Mouse (Mus musculus) lung, postnatal 10 days (tissue): ENCODE data around the gene Tctex1d1.

Experiments
- DNase-seq: peaks from one replicate; pipeline ENCODE4 v3.0.0; 2021

Tctex1d1 gene

GRCm38 (mm10) chr4:102989391-102989790 is 11.0 kb downstream of the Tctex1d1 start:
- DNase-seq, result no peak

- no peak for DNase-seq
These were observed 11.6 kb downstream of the Tctex1d1 start for GRCm38 (mm10) chr4:102990016-102990415.

GRCm38 (mm10) chr4:102990595-102991340 is 12.4 kb downstream of the Tctex1d1 start:
- DNase-seq, result no peak

- DNase-seq, result no peak
These were observed 13.3 kb downstream of the Tctex1d1 start for GRCm38 (mm10) chr4:102991685-102992084.

- no peak for DNase-seq
These were observed 26.3 kb downstream of the Tctex1d1 start for GRCm38 (mm10) chr4:103004681-103005080.

GRCm38 (mm10) chr4:103005190-103005945 is 27.0 kb downstream of the Tctex1d1 start:
- no peak for DNase-seq

GRCm38 (mm10) chr4:103006266-103006665 is 27.9 kb downstream of the Tctex1d1 start:
- DNase-seq, result no peak

GRCm38 (mm10) chr4:103006943-103007418 is 28.6 kb downstream of the Tctex1d1 start:
- DNase-seq, result no peak

GRCm38 (mm10) chr4:103010734-103011133 is 32.3 kb downstream of the Tctex1d1 start:
- DNase-seq, result no peak

- no peak for DNase-seq
These were observed 33.4 kb downstream of the Tctex1d1 start for GRCm38 (mm10) chr4:103011823-103012222.

- DNase-seq, result no peak
These were observed 35.1 kb downstream of the Tctex1d1 start for GRCm38 (mm10) chr4:103013490-103013889.

GRCm38 (mm10) chr4:103026621-103027020 is 48.2 kb downstream of the Tctex1d1 start, which contains the start of gene Insl5:
Insl5 (minus strand) TSS chr4:103026842.
- DNase-seq, result no peak

- DNase-seq, result no peak
These were observed 49.3 kb downstream of the Tctex1d1 start for GRCm38 (mm10) chr4:103027745-103028144.

GRCm38 (mm10) chr4:103028177-103029088 is 50.0 kb downstream of the Tctex1d1 start:
- no peak for DNase-seq

- DNase-seq, result no peak
These were observed 60.9 kb downstream of the Tctex1d1 start for GRCm38 (mm10) chr4:103039103-103039837.

- no peak for DNase-seq
These were observed 61.4 kb downstream of the Tctex1d1 start for GRCm38 (mm10) chr4:103039838-103040191.

GRCm38 (mm10) chr4:103042997-103043396 is 64.6 kb downstream of the Tctex1d1 start:
- no peak for DNase-seq

GRCm38 (mm10) chr4:103048046-103048445 is 69.6 kb downstream of the Tctex1d1 start:
- DNase-seq, result no peak
